In the genomic region with DNA sequence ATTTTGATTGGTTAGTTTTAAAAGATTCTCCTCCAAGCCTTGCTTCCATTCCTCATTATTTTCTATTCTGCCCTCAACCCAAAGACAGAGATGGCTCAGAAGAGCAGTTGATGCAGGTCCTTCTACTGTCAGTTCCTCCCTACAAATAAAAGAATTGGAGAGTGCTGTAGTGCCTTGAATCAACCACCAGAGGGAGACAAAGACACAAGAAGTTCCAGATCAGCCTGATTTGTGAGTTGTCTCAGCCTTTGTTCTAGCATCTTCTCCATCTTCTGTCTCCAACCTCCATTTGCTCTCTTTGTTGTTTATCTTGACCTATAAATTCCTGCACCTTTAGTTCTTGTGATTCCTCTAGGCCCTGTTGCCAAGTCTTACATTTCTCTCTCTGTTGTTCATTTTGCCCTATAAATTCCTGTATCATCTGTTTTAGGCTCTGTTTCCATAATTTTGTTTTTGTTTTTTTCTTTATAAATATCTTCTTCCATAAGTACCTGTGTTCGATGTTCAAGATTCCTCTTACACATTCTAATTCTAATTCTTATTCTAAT, we compare ENCODE assay signal across 10 mouse cellular contexts. TPM values are rescaled to one million over a fixed set of nuclear protein-coding genes. Genes with fewer than 3 reads are reported as not detected.
DNase-seq lines count a peak whose midpoint lies in the region; TF ChIP-seq lines count a peak whose summit lies in the region.
"Had no signal": no experiment of that assay in that cellular context is flagged by ENCODE, and none has a peak within 500 bp of the region (broad histone marks: within the 10 kb centered on the region; RNA-seq: fewer than 3 reads in every experiment).

No protein-coding gene starts in this region.

- no peaks in the 10 kb centered on the region for H3K36me3 ChIP-seq in E14TG2a.4 (ENCODE audit: insufficient read depth, low read length)
- no peaks in the 10 kb centered on the region for H3K36me3 ChIP-seq in splenic B cell, adult 2 months (ENCODE audit: control insufficient read depth, insufficient read depth, low read length, poor library complexity, severe bottlenecking)
- H3K36me3 ChIP-seq: heart, embryonic 13.5 days had no signal

- no peaks in the 10 kb centered on the region for H3K27me3 ChIP-seq in E14TG2a.4 (ENCODE audit: insufficient read depth, low read length)
- no peaks in the 10 kb centered on the region for H3K27me3 ChIP-seq in splenic B cell, adult 2 months (ENCODE audit: control insufficient read depth, insufficient read depth, low read length, poor library complexity, severe bottlenecking)
- H3K27me3 ChIP-seq: heart, embryonic 13.5 days had no signal

- peak; percentile 15 to 21 for DNase-seq in kidney, adult 8-10 months
- no peak for DNase-seq in kidney, adult 11 months
- DNase-seq in brain, adult 2 months (ENCODE audit: low read depth, low spot score): peak; percentile 62
- DNase-seq in left cerebral cortex, adult 18-20 months (ENCODE audit: low spot score in 2 of 2): peak; percentile 7 to 22
- DNase-seq in splenic B cell, adult 2 months (ENCODE audit: low read depth, low spot score): peak; percentile 63
- DNase-seq in gastrocnemius, postnatal 10 days: no peak

- TF ChIP-seq POLR2A in embryonic fibroblast, embryonic 13.5 days (IDR thresholded peaks at IDR 0.05; ENCODE audit: low read depth, low read length): no peak

- peak; percentile 84 for TF ChIP-seq CTCF in E14TG2a.4 (conservative IDR thresholded peaks at IDR 0.05; ENCODE audit: low read length)
- TF ChIP-seq CTCF in embryonic fibroblast, embryonic 13.5 days (IDR thresholded peaks at IDR 0.05; ENCODE audit: borderline replicate concordance, insufficient read depth, low read length): peak; percentile 25; the same call in 1 of the 2 replicates

- H3K4me1 ChIP-seq in E14TG2a.4 (replicated peaks; ENCODE audit: low read depth, low read length): no peaks in the 10 kb centered on the region
- H3K4me1 ChIP-seq in embryonic fibroblast, embryonic 13.5 days (ENCODE audit: control insufficient read depth, insufficient read depth, low read length): no peaks in the 10 kb centered on the region
- H3K4me1 ChIP-seq: heart, embryonic 13.5 days; megakaryocyte, embryonic 14.5 days had no signal

- no peaks in the 10 kb centered on the region for H3K9me3 ChIP-seq in E14TG2a.4 (ENCODE audit: low read length)
- H3K9me3 ChIP-seq: heart, embryonic 13.5 days; megakaryocyte, embryonic 14.5 days had no signal

- H3K27ac ChIP-seq in embryonic fibroblast, embryonic 13.5 days (ENCODE audit: insufficient read depth, low read length): no peak overlapping the region
- H3K27ac ChIP-seq: heart, embryonic 13.5 days had no signal

- H3K4me3 ChIP-seq in E14TG2a.4 (replicated peaks; ENCODE audit: low read length): no peak overlapping the region
- no peak overlapping the region for H3K4me3 ChIP-seq in embryonic fibroblast, embryonic 13.5 days (ENCODE audit: insufficient read depth, low read length)
- H3K4me3 ChIP-seq: heart, embryonic 13.5 days; megakaryocyte, embryonic 14.5 days had no signal

RNA-seq across cellular contexts. Expression of gene Ins2, which starts 6.2 kb away (rescaled TPM):
- polyA plus RNA-seq in embryonic fibroblast, embryonic 13.5 days (2011; ENCODE audit: insufficient read length, low read depth, missing spikeins): not detected in 2 replicates
- total RNA-seq in left cerebral cortex, adult 18-20 months (2021): not detected
- total RNA-seq in gastrocnemius, postnatal 10 days (2021): not detected
- polyA plus RNA-seq: heart, embryonic 13.5 days had no signal

Comparison
In these comparisons a context has a peak if more than half of its experiments do, and no peak if none do; other contexts are left out.
1. DNase-seq: peak in kidney, adult 8-10 months (2 of 2), brain, adult 2 months (single experiment), left cerebral cortex, adult 18-20 months (2 of 2) and splenic B cell, adult 2 months (single experiment); none in kidney, adult 11 months (single experiment) and gastrocnemius, postnatal 10 days (single experiment).